In the genomic region with DNA sequence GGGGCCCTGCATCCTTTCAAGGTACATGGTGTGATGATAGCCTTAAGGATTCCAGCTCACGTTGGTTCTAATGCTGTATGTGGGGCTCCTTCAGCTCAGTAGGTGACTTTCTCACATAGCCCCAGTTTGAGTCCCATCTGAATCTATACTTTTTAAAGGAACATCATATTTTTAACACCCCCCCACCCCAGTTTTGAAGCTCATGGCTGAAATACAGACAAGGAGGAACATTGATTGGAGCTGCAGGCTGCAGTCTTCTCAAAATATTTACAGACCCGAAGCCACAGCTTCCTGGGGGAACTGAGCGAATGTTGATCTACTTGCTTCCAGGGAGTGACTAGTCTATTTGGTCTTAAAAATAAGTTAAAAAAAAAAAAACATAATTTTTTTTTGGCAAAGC, we compare ENCODE assay signal across 22 mouse cellular contexts.
"Had no signal": no experiment of that assay in that cellular context is flagged by ENCODE, and none has a peak within 500 bp of the region (broad histone marks: within the 10 kb centered on the region; RNA-seq: fewer than 3 reads in every experiment).

No protein-coding gene starts in this region.

- H3K9ac ChIP-seq: forebrain, embryonic 15.5 days; forebrain, postnatal 0 days; hindbrain, embryonic 13.5 days; hindbrain, embryonic 15.5 days; kidney, embryonic 15.5 days; limb, embryonic 13.5 days; limb, embryonic 15.5 days; liver, embryonic 12.5 days; liver, embryonic 14.5 days had no signal

- H3K36me3 ChIP-seq: forebrain, embryonic 15.5 days; hindbrain, embryonic 13.5 days; hindbrain, embryonic 15.5 days; limb, embryonic 13.5 days; limb, embryonic 15.5 days; liver, embryonic 12.5 days had no signal

- DNase-seq: forebrain, postnatal 0 days; gastrocnemius, postnatal 14 days; gastrocnemius, postnatal 36 days; kidney, adult 11 months; kidney, adult 2 months; kidney, adult 9 months; kidney, postnatal 14 days; kidney, postnatal 36 days; layer of hippocampus, adult 9-11 months; layer of hippocampus, postnatal 36 days; left cerebral cortex, postnatal 4 days had no signal

- ATAC-seq: forebrain, postnatal 0 days; intestine, embryonic 16.5 days; liver, embryonic 12.5 days had no signal

- H3K27me3 ChIP-seq: forebrain, embryonic 15.5 days; hindbrain, embryonic 13.5 days; hindbrain, embryonic 15.5 days; kidney, embryonic 15.5 days; limb, embryonic 13.5 days; limb, embryonic 15.5 days; liver, embryonic 12.5 days had no signal

- H3K4me3 ChIP-seq: forebrain, embryonic 15.5 days; hindbrain, embryonic 13.5 days; hindbrain, embryonic 15.5 days; kidney, embryonic 15.5 days; limb, embryonic 13.5 days; limb, embryonic 15.5 days; liver, embryonic 12.5 days had no signal

- H3K4me2 ChIP-seq: forebrain, embryonic 15.5 days; heart, embryonic 11.5 days; hindbrain, embryonic 13.5 days; hindbrain, embryonic 15.5 days; limb, embryonic 15.5 days; liver, embryonic 12.5 days had no signal

- H3K27ac ChIP-seq: forebrain, embryonic 15.5 days; hindbrain, embryonic 13.5 days; hindbrain, embryonic 15.5 days; hindbrain, postnatal 0 days; kidney, embryonic 15.5 days; limb, embryonic 13.5 days; liver, embryonic 12.5 days; liver, embryonic 14.5 days had no signal

- H3K9me3 ChIP-seq: forebrain, embryonic 15.5 days; hindbrain, embryonic 13.5 days; hindbrain, embryonic 15.5 days; kidney, embryonic 15.5 days; limb, embryonic 13.5 days; limb, embryonic 15.5 days; liver, embryonic 12.5 days had no signal

- H3K4me1 ChIP-seq: limb, embryonic 15.5 days had no signal
